Mouse (Mus musculus) neural tube, embryonic 13.5 days (tissue): ENCODE data around the gene Patj. TPM values are rescaled to one million over a fixed set of nuclear protein-coding genes. Genes with fewer than 3 reads are reported as not detected.

Experiments used
- ATAC-seq: fragments of 200-750 bp; cut with Nextera tagmentation; 2 replicates; pipeline ENCODE4 v1.8.0; 2017; ENCODE audit warnings: low read depth, mild to moderate bottlenecking, moderate TSS enrichment, moderate library complexity
- H3K27ac ChIP-seq: fragments of 300-500 bp; sonication (generic); replicated peaks from 2 replicates; pipeline ENCODE4 v1.5.1; 2015; ENCODE audit warnings: moderate library complexity, mild to moderate bottlenecking, inconsistent platforms
- H3K27me3 ChIP-seq: fragments of 300-500 bp; sonication (generic); 2 replicates; pipeline ENCODE4 v1.6.1; 2015; ENCODE audit warnings: mild to moderate bottlenecking, inconsistent platforms
- H3K36me3 ChIP-seq: fragments of 300-500 bp; sonication (generic); 2 replicates; pipeline ENCODE4 v1.6.1; 2015; ENCODE audit warnings: mild to moderate bottlenecking, inconsistent platforms
- H3K4me1 ChIP-seq: fragments of 300-500 bp; sonication (generic); replicated peaks from 2 replicates; pipeline ENCODE4 v1.6.1; 2015; ENCODE audit warnings: inconsistent platforms
- H3K4me2 ChIP-seq: fragments of 300-500 bp; sonication (generic); 2 replicates; pipeline ENCODE4 v1.6.1; 2015; ENCODE audit warnings: inconsistent platforms, mild to moderate bottlenecking, moderate library complexity
- H3K4me3 ChIP-seq: fragments of 300-500 bp; sonication (generic); 2 replicates; pipeline ENCODE4 v1.5.1; 2015; ENCODE audit warnings: mild to moderate bottlenecking, inconsistent platforms
- H3K9ac ChIP-seq: fragments of 300-500 bp; sonication (generic); 2 replicates; pipeline ENCODE4 v1.6.1; 2015; ENCODE audit warnings: moderate library complexity, mild to moderate bottlenecking, inconsistent platforms
- H3K9me3 ChIP-seq: fragments of 300-500 bp; sonication (generic); 2 replicates; pipeline ENCODE4 v1.6.1; 2016; ENCODE audit warnings: inconsistent platforms
- WGBS: fragments of 180-500 bp; shearing (Covaris S2); methylation state at CpG from one replicate; pipeline ENCODE4 v1.1.7; 2015; 5-methylcytosine and 5-hydroxymethylcytosine counted together
- polyA plus RNA-seq: library from polyadenylated mRNA; unstranded; fragments of >200 nt; fragmentation: Nextera tagmentation; extraction: Ambion mirVana; gene quantifications from 2 replicates; pipeline ENCODE4 v1.2.1, GENCODE M21; 2015

The Patj gene
- polyA plus RNA-seq, 1 experiment from 2014 or later = 4.5 TPM

DNA sequence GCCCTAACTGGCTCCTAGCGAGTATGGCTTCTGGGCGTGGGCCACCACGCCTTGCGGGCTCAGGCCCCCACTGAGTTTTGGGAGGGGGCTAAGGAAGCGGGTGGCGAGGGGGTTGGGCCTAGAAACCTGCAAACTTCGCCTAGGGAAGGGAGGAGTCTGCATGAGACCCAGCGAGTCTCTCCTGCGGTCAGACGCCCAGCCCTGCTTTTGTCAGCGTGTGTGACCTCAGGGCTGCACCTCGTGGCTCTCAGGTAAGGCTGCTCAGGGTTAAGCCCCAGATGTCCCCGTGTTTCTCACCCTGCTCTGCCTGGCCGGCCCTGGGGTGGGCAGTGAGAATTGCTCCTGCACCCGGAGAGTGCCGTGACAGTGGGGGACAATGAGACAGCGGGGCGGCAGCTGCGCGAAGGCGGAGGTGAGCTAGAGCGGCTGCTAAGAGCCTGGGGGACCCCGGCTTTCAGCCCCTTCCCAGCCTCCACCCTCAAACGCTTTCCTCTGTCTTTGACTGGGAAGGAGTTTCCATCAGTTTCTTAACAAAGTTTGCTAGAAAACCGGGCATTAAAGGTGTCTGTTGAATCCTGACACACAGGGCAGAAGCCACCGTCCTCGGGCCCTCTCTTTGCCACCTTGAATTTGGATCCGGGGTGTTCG, 331.1 kb downstream of the Patj start, which contains the start of gene L1td1:
TSS of gene L1td1 (plus strand) at position 145 of the 648 bp plus-strand sequence.
- ATAC-seq = peak; percentile 29; the same call in 1 of the 2 replicates
- H3K27me3 ChIP-seq = peaks cover 35% of the 10 kb centered on the region
- H3K36me3 ChIP-seq = no peaks in the 10 kb centered on the region
- peak within 1 kb of the TSS; percentile 43 for H3K9ac ChIP-seq
- peak within 1 kb of the TSS; percentile 58 for H3K4me2 ChIP-seq
- peaks cover 21% of the 10 kb centered on the region for H3K4me1 ChIP-seq
- peak within 1 kb of the TSS; percentile 33 for H3K4me3 ChIP-seq
- WGBS = 5% methylated on average over 29 of the region's 29 CpGs
- H3K27ac ChIP-seq = no peak within 1 kb of the TSS
- no peaks in the 10 kb centered on the region; the same call in 1 of the 2 replicates for H3K9me3 ChIP-seq

DNA sequence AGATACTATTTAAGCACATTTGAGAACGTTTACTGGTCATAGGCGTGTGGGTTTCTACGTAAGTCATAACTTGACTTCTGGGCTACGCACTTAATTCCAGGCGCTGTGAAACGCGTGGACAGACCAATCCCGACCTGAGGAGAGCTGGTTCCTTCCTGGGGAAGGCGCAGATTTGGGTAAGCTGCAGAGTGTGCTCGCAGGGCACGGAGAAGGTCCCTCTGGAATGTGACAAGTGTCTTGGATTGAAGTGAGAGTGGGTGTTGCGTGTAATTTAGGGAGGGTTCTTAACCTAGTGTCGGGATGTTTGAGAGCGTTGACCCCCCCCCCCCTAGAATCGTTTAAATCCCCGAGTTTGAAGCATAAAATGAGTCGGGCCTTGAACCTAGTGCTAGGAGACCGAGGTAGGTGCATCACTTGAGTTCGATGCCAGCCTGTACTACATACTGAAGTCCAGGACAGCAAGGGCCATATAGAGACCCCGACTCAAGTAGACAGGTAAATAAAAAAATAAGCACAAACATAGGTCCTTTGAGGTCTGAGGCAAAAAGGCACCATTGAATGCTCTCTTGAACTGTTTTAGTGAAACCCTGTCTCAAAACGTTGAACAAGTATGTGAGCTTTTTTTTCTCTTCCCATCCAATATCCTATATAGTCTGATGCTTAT, 331.8 kb downstream of the Patj start:
- WGBS = 2% methylated on average over 21 of the region's 21 CpGs
- no peak for ATAC-seq
- Histone ChIP-seq H3K9ac (no peak overlapping the region), H3K4me1 (peaks cover 21% of the 10 kb centered on the region), H3K27ac (no peak overlapping the region), H3K9me3 (no peaks in the 10 kb centered on the region; the same call in 1 of the 2 replicates), H3K36me3 (no peaks in the 10 kb centered on the region), H3K4me3 (peak overlapping the region; percentile 33), H3K27me3 (peaks cover 35% of the 10 kb centered on the region), H3K4me2 (peak overlapping the region; percentile 58)

GRCm38 (mm10) chr4:98727959-98728347, 332.4 kb downstream of the Patj start:
- WGBS = under 1% methylated on average over 10 of the region's 10 CpGs
- H3K9me3 ChIP-seq = no peaks in the 10 kb centered on the region; the same call in 1 of the 2 replicates
- H3K27me3 ChIP-seq = peaks cover 35% of the 10 kb centered on the region
- no peaks in the 10 kb centered on the region for H3K36me3 ChIP-seq
- H3K4me3 ChIP-seq = peak overlapping the region; percentile 10; the same call in 1 of the 2 replicates
- peak overlapping the region; percentile 58 for H3K4me2 ChIP-seq
- H3K4me1 ChIP-seq = peaks cover 21% of the 10 kb centered on the region
- no peak overlapping the region for H3K9ac ChIP-seq
- H3K27ac ChIP-seq = no peak overlapping the region
- no peak for ATAC-seq

DNA sequence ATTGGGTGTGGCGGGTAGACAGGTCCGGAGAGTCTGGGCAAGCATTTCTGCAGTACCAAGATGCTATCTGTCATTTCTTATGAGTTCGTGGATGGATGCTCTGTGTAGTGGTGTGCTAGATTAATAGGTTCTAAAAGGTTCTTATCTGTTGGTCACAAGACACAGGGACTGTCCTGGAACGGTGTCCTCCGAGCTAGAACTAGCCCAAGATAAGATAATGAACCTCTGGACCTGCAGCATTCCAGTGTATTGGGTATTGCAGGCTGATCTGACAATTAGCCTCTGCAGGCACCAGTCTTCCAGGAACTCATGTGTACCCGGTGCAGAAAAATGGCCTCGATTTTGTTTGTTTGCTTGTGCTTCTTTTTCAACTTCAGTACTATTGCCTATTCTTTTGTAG, 333.1 kb downstream of the Patj start:
- Histone ChIP-seq H3K9me3 (no peaks in the 10 kb centered on the region), H3K4me3 (no peak overlapping the region), H3K4me1 (peaks cover 21% of the 10 kb centered on the region), H3K27me3 (peaks cover 35% of the 10 kb centered on the region), H3K27ac (no peak overlapping the region), H3K4me2 (no peak overlapping the region), H3K9ac (no peak overlapping the region), H3K36me3 (no peaks in the 10 kb centered on the region)
- WGBS = 58% methylated on average over 7 of the region's 7 CpGs
- ATAC-seq = no peak

GRCm38 (mm10) chr4:98733660-98734059, 338.1 kb downstream of the Patj start:
- ATAC-seq = no peak
- WGBS = 92% methylated on average over 16 of the region's 16 CpGs
- H3K27ac ChIP-seq = no peak overlapping the region
- H3K9me3 ChIP-seq = no peaks in the 10 kb centered on the region
- no peak overlapping the region for H3K4me2 ChIP-seq
- H3K4me1 ChIP-seq = no peaks in the 10 kb centered on the region
- no peak overlapping the region for H3K4me3 ChIP-seq
- H3K9ac ChIP-seq = no peak overlapping the region
- H3K36me3 ChIP-seq = no peaks in the 10 kb centered on the region
- peaks cover 6% of the 10 kb centered on the region for H3K27me3 ChIP-seq

DNA sequence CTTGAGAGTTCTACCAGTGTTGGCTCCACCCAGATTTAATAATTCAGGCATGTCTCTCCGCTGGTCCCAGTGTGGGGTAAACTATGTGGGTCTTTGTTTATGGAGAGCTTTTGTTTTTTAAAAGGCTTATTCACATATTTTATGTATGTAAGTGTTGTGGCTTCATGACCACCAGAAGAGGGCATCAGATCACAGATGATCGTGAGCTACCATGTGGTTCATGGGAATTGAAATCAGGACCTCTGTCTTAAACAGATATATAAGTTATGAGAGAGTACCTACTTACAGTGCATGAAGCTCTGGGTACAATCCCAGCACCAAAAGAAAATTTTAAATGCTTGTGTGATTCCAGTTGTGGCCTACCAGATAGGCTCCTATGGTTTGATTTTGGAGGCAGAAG, 344.2 kb downstream of the Patj start:
- Histone ChIP-seq H3K4me2 (no peak overlapping the region), H3K9me3 (no peaks in the 10 kb centered on the region), H3K36me3 (no peaks in the 10 kb centered on the region), H3K9ac (no peak overlapping the region), H3K4me3 (no peak overlapping the region), H3K27ac (no peak overlapping the region), H3K27me3 (no peaks in the 10 kb centered on the region), H3K4me1 (peaks cover 9% of the 10 kb centered on the region)
- ATAC-seq = no peak; the same call in 1 of the 2 replicates
- WGBS = 42% methylated on average over 2 of the region's 2 CpGs

GRCm38 (mm10) chr4:98743209-98743905, 347.8 kb downstream of the Patj start:
- WGBS = 53% methylated on average over 3 of the region's 3 CpGs
- H3K4me1 ChIP-seq = peaks cover 9% of the 10 kb centered on the region
- no peak overlapping the region for H3K9ac ChIP-seq
- no peaks in the 10 kb centered on the region for H3K9me3 ChIP-seq
- no peaks in the 10 kb centered on the region for H3K27me3 ChIP-seq
- no peaks in the 10 kb centered on the region for H3K36me3 ChIP-seq
- H3K4me3 ChIP-seq = no peak overlapping the region
- peak overlapping the region; percentile 23; the same call in 1 of the 2 replicates for H3K27ac ChIP-seq
- no peak overlapping the region for H3K4me2 ChIP-seq
- ATAC-seq = no peak

DNA sequence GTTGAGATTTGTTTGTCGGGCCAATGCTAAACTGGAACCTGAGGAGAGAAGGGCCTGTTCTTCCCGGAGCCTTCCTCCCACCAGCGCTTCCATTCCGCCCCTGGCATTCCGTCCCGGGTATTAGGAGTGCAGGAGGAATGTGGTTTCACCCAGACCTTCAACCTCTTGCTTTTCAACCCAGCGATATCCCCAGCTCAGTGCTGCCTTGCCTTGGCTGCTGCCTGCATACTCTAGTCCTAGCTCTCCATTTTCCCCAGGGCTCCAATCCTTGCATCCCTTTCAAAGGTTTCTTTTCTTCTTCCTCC, 348.3 kb downstream of the Patj start:
- ATAC-seq = no peak
- H3K9me3 ChIP-seq = no peaks in the 10 kb centered on the region
- H3K36me3 ChIP-seq = no peaks in the 10 kb centered on the region
- H3K4me3 ChIP-seq = no peak overlapping the region
- H3K27me3 ChIP-seq = no peaks in the 10 kb centered on the region
- H3K4me1 ChIP-seq = peaks cover 9% of the 10 kb centered on the region
- 27% methylated on average over 7 of the region's 7 CpGs for WGBS
- H3K9ac ChIP-seq = no peak overlapping the region
- peak overlapping the region; percentile 23; the same call in 1 of the 2 replicates for H3K27ac ChIP-seq
- no peak overlapping the region for H3K4me2 ChIP-seq

- Histone ChIP-seq H3K4me1 (peaks cover 28% of the 10 kb centered on the region), H3K36me3 (no peaks in the 10 kb centered on the region), H3K9ac (no peak overlapping the region), H3K4me3 (no peak overlapping the region), H3K27ac (no peak overlapping the region), H3K4me2 (no peak overlapping the region), H3K9me3 (no peaks in the 10 kb centered on the region), H3K27me3 (no peaks in the 10 kb centered on the region)
- no peak for ATAC-seq
- WGBS = 72% methylated on average over 4 of the region's 4 CpGs
Observed at GRCm38 (mm10) chr4:98754456-98754855, 358.9 kb downstream of the Patj start.

DNA sequence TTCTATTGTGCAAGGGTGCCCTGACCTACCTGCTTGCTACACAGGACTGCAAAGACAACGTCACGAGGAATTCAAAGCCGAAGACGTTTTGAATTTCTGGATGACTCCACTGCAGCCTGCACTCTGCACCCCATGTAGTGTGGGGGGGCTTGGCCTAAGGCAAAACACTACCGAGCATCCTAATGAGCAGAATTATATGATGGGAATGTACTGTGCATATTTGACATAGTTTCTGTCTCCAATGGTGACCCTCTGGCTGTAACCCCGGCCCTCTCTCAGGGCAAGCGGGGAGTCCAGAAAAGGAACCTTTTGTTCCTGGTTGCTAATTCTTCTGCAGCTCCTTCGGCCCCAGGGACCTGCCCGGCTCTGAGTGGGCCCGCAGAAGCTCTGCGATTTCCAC, 360.6 kb downstream of the Patj start:
- WGBS = 34% methylated on average over 11 of the region's 11 CpGs

GRCm38 (mm10) chr4:98758012-98758821, 362.6 kb downstream of the Patj start:
- H3K27ac ChIP-seq = peak overlapping the region; percentile 46
- H3K9ac ChIP-seq = 0 out of 2 replicates have a peak overlapping the region, but pooled peaks have one; percentile 13
- H3K4me3 ChIP-seq = no peak overlapping the region
- peak; percentile 44; the same call in 1 of the 2 replicates for ATAC-seq
- H3K4me2 ChIP-seq = no peak overlapping the region
- H3K36me3 ChIP-seq = no peaks in the 10 kb centered on the region
- no peaks in the 10 kb centered on the region for H3K9me3 ChIP-seq
- H3K4me1 ChIP-seq = peaks cover 28% of the 10 kb centered on the region
- WGBS = 43% methylated on average over 4 of the region's 4 CpGs
- no peaks in the 10 kb centered on the region for H3K27me3 ChIP-seq

More for the DNA sequence above, 360.6 kb downstream of the Patj start:
- ATAC-seq = no peak
- H3K9ac ChIP-seq = peak overlapping the region; percentile 12; the same call in 1 of the 2 replicates
- no peaks in the 10 kb centered on the region for H3K27me3 ChIP-seq
- H3K4me1 ChIP-seq = peaks cover 28% of the 10 kb centered on the region
- H3K9me3 ChIP-seq = no peaks in the 10 kb centered on the region
- no peak overlapping the region for H3K27ac ChIP-seq
- no peaks in the 10 kb centered on the region for H3K36me3 ChIP-seq
- H3K4me3 ChIP-seq = no peak overlapping the region
- no peak overlapping the region for H3K4me2 ChIP-seq
